Mouse (Mus musculus) forelimb bud, embryonic 11.5 days (tissue): ENCODE data around the gene Zdhhc14.

ENCODE experiments used
- DNase-seq: peaks from one replicate; pipeline ENCODE4 v3.0.0-alpha.2; 2012; ENCODE audit warnings: low read depth, low spot score

The Zdhhc14 gene

GRCm38 (mm10) chr17:5655536-5655935 is 163.2 kb downstream of the Zdhhc14 start:
- no peak for DNase-seq

DNA sequence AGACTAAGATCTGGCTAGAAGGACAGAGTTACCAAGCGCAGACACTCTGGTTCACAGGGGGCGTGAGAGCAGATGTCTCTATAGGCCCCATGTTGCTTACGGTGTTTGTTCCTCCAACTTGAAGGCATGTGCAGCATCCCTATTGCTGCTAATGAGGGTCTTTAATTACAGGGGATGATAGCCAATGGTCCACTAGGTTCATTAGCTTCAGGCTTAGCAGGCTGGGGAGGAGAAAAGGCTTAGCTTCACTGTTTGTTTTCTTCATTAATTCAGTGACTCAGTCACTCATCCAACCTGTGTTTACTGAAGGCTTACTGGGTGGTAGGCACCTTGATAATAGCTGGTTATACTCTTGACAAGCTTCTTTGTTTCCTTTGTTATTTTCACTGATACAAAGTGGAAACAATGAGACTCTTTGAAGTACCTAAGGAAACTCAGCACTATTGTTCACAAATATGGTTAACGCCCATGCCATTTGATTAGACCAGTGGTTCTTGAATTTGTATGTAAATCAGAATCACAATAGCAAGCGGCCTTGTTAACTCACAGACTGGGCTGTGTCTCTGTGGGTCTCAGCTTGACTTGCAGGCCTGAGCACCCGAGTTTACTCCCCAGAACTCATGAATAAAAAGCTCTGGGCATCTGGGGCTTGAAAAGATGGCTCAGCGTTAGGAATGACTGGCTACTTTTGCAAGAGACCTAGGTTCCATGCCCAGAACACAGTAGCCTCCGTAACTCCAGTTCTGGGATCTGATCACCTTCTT is 168.1 kb downstream of the Zdhhc14 start:
- DNase-seq = no peak

DNA sequence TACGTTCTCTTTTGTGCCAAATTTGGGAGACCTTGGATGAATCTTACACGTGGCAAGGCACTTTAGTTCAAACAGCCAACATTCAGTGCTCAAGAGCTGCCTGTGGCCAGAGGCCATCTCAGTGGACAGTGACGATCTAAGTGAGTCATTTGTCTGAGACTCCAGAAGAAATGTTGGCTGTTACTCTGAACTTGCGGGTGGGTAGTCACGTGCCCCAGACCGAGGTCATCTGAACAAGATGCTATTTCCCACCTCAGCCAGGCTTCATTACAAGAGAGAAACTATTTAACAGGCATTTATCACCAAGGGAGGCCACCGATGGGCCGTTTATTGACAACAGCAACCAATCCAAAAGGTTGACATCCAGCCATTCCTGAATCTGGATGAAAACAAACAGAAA is 174.3 kb downstream of the Zdhhc14 start:
- no peak for DNase-seq

DNA sequence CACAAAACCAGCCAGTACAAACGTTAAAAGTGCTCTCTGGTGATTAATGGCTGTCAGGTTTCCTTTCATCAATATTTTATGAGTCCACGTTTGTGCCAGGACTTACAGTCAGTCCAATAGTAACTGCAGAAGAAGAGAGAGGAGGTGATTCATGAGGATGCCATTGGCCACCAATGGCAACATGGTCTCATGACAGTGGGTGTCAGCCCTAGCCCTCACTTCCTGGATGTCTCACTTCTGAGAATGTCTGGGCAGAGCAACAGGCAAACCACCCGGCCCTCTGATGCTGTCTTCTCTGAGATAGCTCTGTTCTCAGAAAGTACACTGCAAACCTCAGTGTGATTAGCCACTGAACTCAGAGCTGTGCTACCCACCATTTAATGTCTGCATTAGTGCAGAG is 176.1 kb downstream of the Zdhhc14 start:
- no peak for DNase-seq

GRCm38 (mm10) chr17:5668981-5669380 is 176.6 kb downstream of the Zdhhc14 start:
- no peak for DNase-seq

DNA sequence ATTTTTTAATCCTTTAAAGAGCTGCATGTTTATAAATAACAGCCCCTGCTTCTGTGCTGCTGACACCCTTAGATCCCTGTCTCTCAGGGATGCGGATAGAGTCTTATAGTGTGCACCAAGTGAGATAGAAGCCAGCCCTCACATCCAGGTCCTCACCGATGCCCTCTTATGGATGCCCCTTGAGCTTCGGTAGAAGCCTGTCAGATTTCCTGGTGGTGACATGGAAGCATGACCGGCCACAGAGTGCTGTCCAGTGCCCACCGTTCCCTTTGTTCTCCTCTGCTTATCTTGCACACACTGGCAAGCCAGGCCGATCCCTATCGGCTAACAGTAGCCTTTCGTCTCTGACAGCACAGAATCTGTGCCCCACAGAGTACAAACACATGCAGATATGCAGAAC is 183.6 kb downstream of the Zdhhc14 start:
- no peak for DNase-seq

DNA sequence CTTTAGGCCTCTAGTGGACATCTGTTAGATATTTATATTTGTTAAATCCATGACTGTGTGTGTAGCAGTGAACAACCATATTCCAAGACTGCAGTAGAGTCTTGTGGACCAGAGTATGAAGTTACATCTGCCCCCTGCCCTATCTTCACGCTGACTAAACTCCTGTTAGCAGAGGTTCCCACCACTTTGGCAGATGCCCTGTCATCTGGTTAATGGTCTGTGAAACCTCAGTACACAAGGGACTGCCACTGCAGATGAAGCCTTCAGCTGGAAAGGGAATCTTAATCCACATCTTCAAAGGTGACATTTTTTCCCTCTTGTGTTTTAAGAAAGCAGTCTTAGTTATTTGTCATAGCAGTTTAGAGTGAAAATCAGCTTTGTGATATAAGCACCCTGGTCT is 187.0 kb downstream of the Zdhhc14 start:
- DNase-seq = no peak

GRCm38 (mm10) chr17:5685324-5685723 is 193.0 kb downstream of the Zdhhc14 start:
- no peak for DNase-seq

DNA sequence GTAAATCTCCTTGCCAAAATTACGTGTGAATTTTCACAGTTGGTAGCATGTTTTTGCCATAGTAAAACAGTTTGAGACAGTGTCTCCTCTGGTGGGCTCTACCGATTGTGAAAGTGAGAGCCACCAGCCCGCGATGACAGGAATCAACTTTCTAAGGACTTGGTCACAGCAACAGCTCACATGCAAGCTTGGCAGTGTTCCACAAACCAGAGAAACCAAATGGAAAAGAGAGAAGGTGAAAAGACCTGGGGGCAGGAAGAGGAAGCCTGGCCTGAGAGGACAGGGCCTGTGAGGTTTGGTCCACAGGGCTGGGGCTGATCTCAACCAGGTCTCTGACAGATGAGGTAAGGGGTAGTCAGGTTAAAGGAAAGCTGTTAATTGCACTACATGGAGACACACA is 195.5 kb downstream of the Zdhhc14 start:
- no peak for DNase-seq

GRCm38 (mm10) chr17:5688222-5688621 is 195.9 kb downstream of the Zdhhc14 start:
- DNase-seq = no peak

DNA sequence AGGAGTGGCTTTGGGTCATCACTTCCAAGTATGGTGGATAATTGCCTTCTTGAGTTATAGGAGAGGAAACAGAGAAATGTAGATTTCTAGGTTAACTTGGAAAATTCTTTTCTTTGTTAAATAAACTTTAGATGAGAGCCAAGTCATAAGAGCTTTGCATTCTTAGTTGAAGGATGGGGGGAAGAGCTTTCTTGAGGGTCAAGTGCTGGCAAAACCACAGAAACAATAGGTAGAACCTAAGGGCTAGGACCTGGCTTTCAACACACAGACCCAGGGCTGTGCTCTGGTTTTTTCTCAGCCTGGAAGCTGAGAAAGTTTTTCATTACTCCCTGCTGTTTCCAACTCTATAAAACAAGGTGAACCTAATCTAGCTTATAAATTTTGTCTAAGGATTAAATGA is 196.3 kb downstream of the Zdhhc14 start:
- DNase-seq = no peak

DNA sequence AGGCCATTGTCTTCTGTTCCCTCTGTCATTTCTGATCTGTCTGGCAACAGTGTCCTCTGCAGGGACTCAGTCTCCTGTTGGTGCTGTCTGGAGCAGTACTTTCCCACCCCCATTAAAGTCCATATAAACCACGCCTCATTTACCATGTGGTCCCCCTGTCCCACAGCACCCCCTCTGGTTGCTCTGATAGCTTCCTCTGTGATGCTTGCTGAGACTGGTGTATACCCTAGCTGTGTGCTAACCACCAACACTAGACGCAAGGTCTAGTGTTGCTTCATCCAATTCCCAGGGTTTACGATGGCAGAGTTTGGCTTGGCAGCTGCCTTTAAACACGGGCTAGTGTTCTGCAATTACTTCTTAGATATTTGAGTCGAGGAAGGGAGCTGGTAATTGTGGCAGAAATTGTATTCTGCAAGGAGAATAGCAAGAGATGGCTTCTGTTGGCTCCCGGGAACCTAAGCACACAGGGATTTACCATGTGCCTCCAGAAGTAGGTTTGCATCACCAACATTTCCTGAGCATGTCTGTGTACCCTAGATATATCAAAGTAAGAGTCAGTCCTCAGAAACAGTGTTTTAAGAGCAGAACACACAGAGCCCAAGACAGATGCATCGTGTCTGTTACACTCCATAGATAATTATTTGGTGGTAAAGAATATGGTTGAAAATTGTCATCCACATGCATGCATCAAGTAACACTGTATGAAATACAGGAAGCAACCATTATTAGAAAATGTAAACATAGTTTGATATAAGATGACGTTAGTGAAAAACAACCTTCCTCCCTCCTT is 198.6 kb downstream of the Zdhhc14 start:
- no peak for DNase-seq

DNA sequence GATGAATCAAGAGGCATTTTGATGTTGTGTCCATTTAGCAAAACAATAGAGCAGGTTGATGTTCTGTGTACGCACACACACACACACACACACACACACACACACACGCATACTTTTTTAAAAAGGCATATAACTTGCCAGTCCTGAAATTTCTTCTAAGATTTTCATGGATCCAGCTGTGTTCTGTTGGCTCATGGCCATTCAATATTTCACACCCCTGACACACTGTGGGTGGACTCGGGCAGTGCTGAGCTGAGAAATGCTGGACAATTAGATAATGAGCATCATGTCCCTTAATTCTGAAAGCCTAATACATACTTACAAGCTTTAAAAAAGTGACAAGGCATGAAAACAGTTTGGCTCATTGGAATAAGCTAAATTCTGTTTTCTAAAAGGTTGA is 200.3 kb downstream of the Zdhhc14 start:
- DNase-seq = no peak

- no peak for DNase-seq
Measured at GRCm38 (mm10) chr17:5693256-5693655, 200.9 kb downstream of the Zdhhc14 start.

GRCm38 (mm10) chr17:5698447-5699096 is 206.2 kb downstream of the Zdhhc14 start:
- no peak for DNase-seq

DNA sequence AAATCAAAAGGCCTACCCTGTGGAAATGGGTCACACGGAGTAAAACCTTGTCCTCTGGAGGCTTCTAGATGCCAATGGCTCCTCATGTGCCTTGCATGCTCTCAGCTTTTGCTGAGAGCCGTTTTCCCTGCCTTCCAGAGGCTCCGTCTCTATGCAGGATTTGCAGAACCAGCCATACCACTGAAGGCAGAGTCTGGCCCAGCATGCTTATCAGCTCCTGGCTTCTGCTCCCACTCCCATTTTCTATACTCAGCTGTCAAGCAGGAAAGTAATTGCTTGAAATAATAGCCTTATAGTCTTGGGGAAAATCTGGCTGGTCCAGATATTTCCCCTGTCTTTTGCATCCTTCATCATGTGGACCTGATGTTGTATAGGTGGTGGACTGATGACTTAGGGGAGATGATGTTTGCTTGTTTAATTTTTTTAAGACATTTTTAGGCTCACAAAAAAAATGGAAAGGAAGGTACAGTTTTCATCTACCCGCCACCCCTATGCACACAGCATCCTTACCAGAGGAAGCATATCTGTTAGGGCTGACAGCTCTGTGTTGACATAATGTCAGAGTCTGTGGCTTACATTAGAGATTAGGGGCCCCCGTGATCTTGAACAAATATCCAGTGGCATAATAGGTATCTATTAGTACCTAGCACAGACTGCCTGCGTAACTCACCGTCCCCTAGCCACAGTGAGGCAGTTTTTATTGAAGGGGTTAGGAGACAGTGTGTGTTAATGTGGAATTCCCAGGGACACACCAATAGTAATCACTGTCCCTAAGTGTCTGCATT is 218.2 kb downstream of the Zdhhc14 start:
- DNase-seq = no peak

- no peak for DNase-seq
Measured at GRCm38 (mm10) chr17:5711861-5712260, 219.5 kb downstream of the Zdhhc14 start.

GRCm38 (mm10) chr17:5713141-5713540 is 220.8 kb downstream of the Zdhhc14 start:
- DNase-seq = no peak

- DNase-seq = no peak
Measured at GRCm38 (mm10) chr17:5716912-5717311, 224.6 kb downstream of the Zdhhc14 start.

GRCm38 (mm10) chr17:5718768-5719387 is 226.5 kb downstream of the Zdhhc14 start:
- no peak for DNase-seq

GRCm38 (mm10) chr17:5722802-5723201 is 230.4 kb downstream of the Zdhhc14 start:
- DNase-seq = no peak
